Mouse (Mus musculus) heart, embryonic 12.5 days (tissue): Measurements from ENCODE around the gene Gm44511. TPM values are rescaled to one million over a fixed set of nuclear protein-coding genes. Genes with fewer than 3 reads are reported as not detected.
"Not testable (repeated sequence)": the region's sequence is repeated elsewhere in the genome, so short reads cannot be mapped to it uniquely, and the experiment has no call there.

Source experiments
- ATAC-seq: fragments of 200-750 bp; cut with Nextera tagmentation; 2 replicates; pipeline ENCODE4 v1.8.0; 2017; ENCODE audit warnings: moderate TSS enrichment, moderate library complexity; ENCODE audit not compliant: insufficient number of reproducible peaks, low FRiP score
- H3K27ac ChIP-seq: fragments of 300-500 bp; sonication (generic); 2 replicates; pipeline ENCODE4 v1.5.1; 2016; ENCODE audit warnings: mild to moderate bottlenecking, moderate library complexity; ENCODE audit not compliant: poor library complexity, severe bottlenecking
- H3K27me3 ChIP-seq: fragments of 300-500 bp; sonication (generic); replicated peaks from 2 replicates; pipeline ENCODE4 v1.6.1; 2016; ENCODE audit warnings: mild to moderate bottlenecking, moderate library complexity
- H3K36me3 ChIP-seq: fragments of 300-500 bp; sonication (generic); 2 replicates; pipeline ENCODE4 v1.6.1; 2016; ENCODE audit warnings: mild to moderate bottlenecking, moderate library complexity
- H3K4me1 ChIP-seq: fragments of 300-500 bp; sonication (generic); replicated peaks from 2 replicates; pipeline ENCODE4 v1.6.1; 2016; ENCODE audit warnings: mild to moderate bottlenecking
- H3K4me2 ChIP-seq: fragments of 300-500 bp; sonication (generic); 2 replicates; pipeline ENCODE4 v1.6.1; 2016; ENCODE audit warnings: mild to moderate bottlenecking, moderate library complexity
- H3K4me3 ChIP-seq: fragments of 300-500 bp; sonication (generic); 2 replicates; pipeline ENCODE4 v1.5.1; 2016; ENCODE audit warnings: mild to moderate bottlenecking
- H3K9ac ChIP-seq: fragments of 300-500 bp; sonication (generic); 2 replicates; pipeline ENCODE4 v1.6.1; 2016; ENCODE audit warnings: mild to moderate bottlenecking, moderate library complexity
- H3K9me3 ChIP-seq: fragments of 300-500 bp; sonication (generic); replicated peaks from 2 replicates; pipeline ENCODE4 v1.6.1; 2016; ENCODE audit warnings: mild to moderate bottlenecking, moderate library complexity
- WGBS: fragments of 180-500 bp; shearing (Covaris S2); methylation state at CpG from one replicate; pipeline ENCODE4 v1.1.7; 2016; 5-methylcytosine and 5-hydroxymethylcytosine counted together
- polyA plus RNA-seq: library from polyadenylated mRNA; unstranded; fragments of >200 nt; fragmentation: Nextera tagmentation; extraction: Ambion mirVana; gene quantifications from 2 replicates; pipeline ENCODE4 v1.2.1, GENCODE M21; 2016

Gene Gm44511
- polyA plus RNA-seq, 1 experiment from 2014 or later: not detected

GRCm38 (mm10) chr6:128755402-128755763 is 70.7 kb downstream of the Gm44511 start:
- H3K9me3 ChIP-seq, H3K9ac ChIP-seq, H3K27me3 ChIP-seq, H3K4me1 ChIP-seq, H3K4me3 ChIP-seq, ATAC-seq, H3K36me3 ChIP-seq, H3K27ac ChIP-seq, H3K4me2 ChIP-seq: not testable (repeated sequence)
- WGBS: 32% methylated on average over 4 of the region's 4 CpGs

- 67% methylated on average over 12 of the region's 12 CpGs for WGBS
- not testable (repeated sequence) for ATAC-seq, H3K9me3 ChIP-seq, H3K4me3 ChIP-seq, H3K36me3 ChIP-seq, H3K4me1 ChIP-seq, H3K27ac ChIP-seq, H3K27me3 ChIP-seq, H3K9ac ChIP-seq
- H3K4me2 ChIP-seq: peak overlapping the region; percentile 43; the same call in 1 of the 2 replicates
These were observed 71.2 kb downstream of the Gm44511 start for GRCm38 (mm10) chr6:128754748-128755401.

GRCm38 (mm10) chr6:128754265-128754664 is 71.8 kb downstream of the Gm44511 start:
- 37% methylated on average over 10 of the region's 10 CpGs for WGBS
- not testable (repeated sequence) for H3K36me3 ChIP-seq, H3K4me1 ChIP-seq, H3K27me3 ChIP-seq, H3K9me3 ChIP-seq, H3K27ac ChIP-seq, H3K9ac ChIP-seq
- ATAC-seq: peak; percentile 58; the same call in 1 of the 2 replicates
- Histone ChIP-seq H3K4me3 (peak overlapping the region; percentile 20; the same call in 1 of the 2 replicates), H3K4me2 (peak overlapping the region; percentile 43)

GRCm38 (mm10) chr6:128753610-128754224 is 72.4 kb downstream of the Gm44511 start:
- H3K9ac ChIP-seq, H3K27ac ChIP-seq: not testable (repeated sequence)
- WGBS: 35% methylated on average over 8 of the region's 8 CpGs

GRCm38 (mm10) chr6:128747006-128747405 is 79.1 kb downstream of the Gm44511 start:
- ATAC-seq, H3K27ac ChIP-seq, H3K9ac ChIP-seq, H3K4me1 ChIP-seq, H3K9me3 ChIP-seq, H3K27me3 ChIP-seq, H3K36me3 ChIP-seq, H3K4me2 ChIP-seq, H3K4me3 ChIP-seq: not testable (repeated sequence)
- 71% methylated on average over 6 of the region's 6 CpGs for WGBS

More at GRCm38 (mm10) chr6:128753610-128754224, 72.4 kb downstream of the Gm44511 start:
- H3K9me3 ChIP-seq, H3K36me3 ChIP-seq, H3K4me1 ChIP-seq, H3K27me3 ChIP-seq: not testable (repeated sequence)
- H3K4me3 ChIP-seq: peak overlapping the region; percentile 20; the same call in 1 of the 2 replicates
- H3K4me2 ChIP-seq: peak overlapping the region; percentile 43
- peak; percentile 82 for ATAC-seq

DNA sequence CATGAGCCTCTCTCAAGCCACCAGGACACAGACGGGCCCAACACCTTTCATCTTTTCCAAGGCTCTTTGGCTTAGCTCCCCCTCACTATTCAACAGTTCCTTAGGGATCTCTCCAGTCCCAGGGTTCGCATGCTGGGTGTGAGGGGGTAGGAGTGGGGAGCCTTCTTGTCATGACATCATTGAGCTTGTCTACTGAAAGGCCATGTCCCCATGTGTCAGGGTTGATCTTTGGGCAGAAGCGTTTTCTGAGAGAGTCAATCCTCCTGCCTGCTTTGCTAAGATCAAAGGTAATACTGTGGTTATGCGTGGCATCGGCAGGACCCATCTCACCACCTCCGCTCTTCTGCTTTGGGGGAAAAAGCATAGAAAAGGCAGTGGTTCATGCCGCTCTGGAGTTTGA is 88.7 kb downstream of the Gm44511 start:
- Histone ChIP-seq H3K4me1 (no peaks in the 10 kb centered on the region), H3K9me3 (0 out of 2 replicates have a peak, but pooled peaks cover 4% of the 10 kb centered on the region), H3K27ac (no peak overlapping the region), H3K27me3 (no peaks in the 10 kb centered on the region), H3K4me3 (no peak overlapping the region), H3K36me3 (no peaks in the 10 kb centered on the region), H3K4me2 (no peak overlapping the region), H3K9ac (no peak overlapping the region)
- WGBS: 83% methylated on average over 7 of the region's 7 CpGs
- ATAC-seq: no peak

DNA sequence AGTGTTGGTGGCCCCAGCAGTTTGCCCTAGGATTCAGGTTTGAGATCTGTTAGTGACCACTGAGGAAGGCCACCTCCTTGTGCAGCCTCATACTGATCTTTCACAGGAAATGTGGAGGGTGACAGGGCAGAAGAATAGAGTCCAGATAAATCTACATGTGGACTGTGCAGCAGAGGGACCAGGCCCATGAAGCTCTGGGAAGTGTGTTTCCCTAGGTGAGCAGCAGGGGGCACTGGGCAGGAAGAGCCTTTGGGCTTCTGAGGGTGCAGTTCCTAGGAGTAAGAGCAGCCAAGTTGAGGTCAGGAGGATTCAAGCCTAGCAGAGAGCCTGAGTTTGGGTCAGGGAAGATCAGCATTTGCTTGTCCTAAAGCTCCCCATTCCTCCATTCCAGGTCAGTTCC is 90.0 kb downstream of the Gm44511 start:
- ATAC-seq: no peak
- H3K4me3 ChIP-seq: no peak overlapping the region
- no peaks in the 10 kb centered on the region for H3K4me1 ChIP-seq
- no peak overlapping the region for H3K9ac ChIP-seq
- no peak overlapping the region for H3K4me2 ChIP-seq
- H3K9me3 ChIP-seq: 0 out of 2 replicates have a peak, but pooled peaks cover 4% of the 10 kb centered on the region
- H3K27ac ChIP-seq: no peak overlapping the region
- H3K36me3 ChIP-seq: no peaks in the 10 kb centered on the region
- no peaks in the 10 kb centered on the region for H3K27me3 ChIP-seq

DNA sequence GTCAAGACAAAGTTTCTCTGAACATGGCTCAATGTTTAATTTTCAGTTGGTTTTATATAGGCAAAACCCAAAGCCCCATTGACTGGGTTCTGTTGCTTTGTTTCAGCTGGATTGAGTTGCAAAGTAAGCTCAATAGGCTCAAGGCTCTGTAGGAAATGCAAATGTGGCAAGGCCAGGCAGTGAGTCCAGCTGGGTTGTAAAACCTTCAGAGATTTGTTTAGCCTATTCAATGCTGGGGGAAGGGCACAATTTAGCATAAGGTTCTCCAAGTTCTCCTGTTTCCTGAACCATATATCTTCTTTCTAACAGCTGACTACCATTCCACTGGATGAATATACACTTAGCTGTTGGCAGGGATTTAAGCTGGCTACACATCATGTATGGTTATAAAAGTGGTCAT is 91.2 kb downstream of the Gm44511 start:
- H3K4me2 ChIP-seq: no peak overlapping the region
- H3K9me3 ChIP-seq: 0 out of 2 replicates have a peak, but pooled peaks cover 4% of the 10 kb centered on the region
- H3K27me3 ChIP-seq: no peaks in the 10 kb centered on the region
- no peak overlapping the region for H3K9ac ChIP-seq
- no peaks in the 10 kb centered on the region for H3K36me3 ChIP-seq
- no peaks in the 10 kb centered on the region for H3K4me1 ChIP-seq
- no peak for ATAC-seq
- H3K4me3 ChIP-seq: no peak overlapping the region
- H3K27ac ChIP-seq: no peak overlapping the region

- Histone ChIP-seq H3K36me3 (no peaks in the 10 kb centered on the region), H3K4me2 (no peak overlapping the region), H3K4me1 (no peaks in the 10 kb centered on the region), H3K9me3 (0 out of 2 replicates have a peak, but pooled peaks cover 4% of the 10 kb centered on the region), H3K9ac (no peak overlapping the region), H3K27ac (no peak overlapping the region), H3K27me3 (no peaks in the 10 kb centered on the region), H3K4me3 (no peak overlapping the region)
- no peak for ATAC-seq
- 54% methylated on average over 5 of the region's 5 CpGs for WGBS
These were observed 92.0 kb downstream of the Gm44511 start for GRCm38 (mm10) chr6:128733908-128734679.

DNA sequence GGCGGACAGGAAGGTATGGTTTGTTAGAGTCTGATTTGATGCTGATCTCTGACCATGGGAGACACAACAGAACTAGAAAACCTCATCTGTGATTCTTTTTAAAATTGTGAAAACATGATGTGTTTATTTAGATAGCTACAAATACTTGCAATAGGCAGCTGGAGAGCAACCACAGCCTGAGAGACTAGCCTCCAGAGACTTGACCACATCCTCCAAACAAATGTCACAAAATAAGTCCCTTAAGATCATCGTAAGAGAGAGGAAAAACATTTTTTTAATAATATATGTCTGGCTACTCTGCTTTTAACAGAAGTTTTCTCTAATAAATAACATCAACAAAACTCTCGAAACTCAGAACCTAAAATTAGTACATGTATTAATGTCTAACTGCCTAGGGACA is 94.1 kb downstream of the Gm44511 start:
- Histone ChIP-seq H3K9ac (no peak overlapping the region), H3K9me3 (no peaks in the 10 kb centered on the region), H3K27me3 (no peaks in the 10 kb centered on the region), H3K27ac (no peak overlapping the region), H3K4me1 (no peaks in the 10 kb centered on the region), H3K4me3 (no peak overlapping the region), H3K4me2 (no peak overlapping the region), H3K36me3 (no peaks in the 10 kb centered on the region)
- no peak for ATAC-seq
- 76% methylated on average over 3 of the region's 3 CpGs for WGBS
